Comparison of ENCODE assay signal across 8 mouse cellular contexts in genomic region chr14:33922771-33923167, GRCm38 (mm10). TPM values are rescaled to one million over a fixed set of nuclear protein-coding genes. Genes with fewer than 3 reads are reported as not detected.
DNase-seq lines count a peak whose midpoint lies in the region; ATAC-seq lines count a peak whose summit lies in the region.
"Had no signal": no experiment of that assay in that cellular context is flagged by ENCODE, and none has a peak within 500 bp of the region (broad histone marks: within the 10 kb centered on the region; RNA-seq: fewer than 3 reads in every experiment).

No protein-coding gene starts in this region.

- peak overlapping the region; percentile 53 for H3K4me3 ChIP-seq in lung, embryonic 15.5 days
- peak overlapping the region; percentile 59 for H3K4me3 ChIP-seq in forebrain, embryonic 16.5 days (replicated peaks; ENCODE audit: low read length)
- peak overlapping the region; percentile 59 for H3K4me3 ChIP-seq in limb, embryonic 13.5 days
- H3K4me3 ChIP-seq in stomach, embryonic 14.5 days (ENCODE audit: low read depth, low read length): peak overlapping the region; percentile 62

- peaks cover 16% of the 10 kb centered on the region; the same call in 1 of the 2 replicates for H3K4me1 ChIP-seq in lung, embryonic 15.5 days
- H3K4me1 ChIP-seq in forebrain, embryonic 16.5 days (replicated peaks; ENCODE audit: control insufficient read depth, insufficient read depth, low read length): peaks cover 20% of the 10 kb centered on the region
- H3K4me1 ChIP-seq in limb, embryonic 13.5 days: peaks cover 76% of the 10 kb centered on the region
- no peaks in the 10 kb centered on the region; the same call in 1 of the 2 replicates for H3K4me1 ChIP-seq in stomach, embryonic 14.5 days (ENCODE audit: control insufficient read depth, insufficient read depth, low read length)

- H3K27me3 ChIP-seq in lung, embryonic 15.5 days: peaks cover 77% of the 10 kb centered on the region
- H3K27me3 ChIP-seq in forebrain, embryonic 16.5 days (replicated peaks; ENCODE audit: control insufficient read depth, insufficient read depth, low read length): peaks cover 27% of the 10 kb centered on the region
- H3K27me3 ChIP-seq in limb, embryonic 13.5 days: peaks cover 39% of the 10 kb centered on the region
- peaks cover 16% of the 10 kb centered on the region; the same call in 1 of the 2 replicates for H3K27me3 ChIP-seq in stomach, embryonic 14.5 days (ENCODE audit: control insufficient read depth, insufficient read depth, low read length)

- H3K36me3 ChIP-seq in lung, embryonic 15.5 days: no peaks in the 10 kb centered on the region
- H3K36me3 ChIP-seq in forebrain, embryonic 16.5 days (ENCODE audit: control insufficient read depth, insufficient read depth): no peaks in the 10 kb centered on the region
- H3K36me3 ChIP-seq in limb, embryonic 13.5 days: no peaks in the 10 kb centered on the region
- no peaks in the 10 kb centered on the region for H3K36me3 ChIP-seq in stomach, embryonic 14.5 days (ENCODE audit: control insufficient read depth, insufficient read depth, low read length)

- H3K27ac ChIP-seq in lung, embryonic 15.5 days: no peak overlapping the region
- no peak overlapping the region for H3K27ac ChIP-seq in forebrain, embryonic 16.5 days (ENCODE audit: low read length)
- peak overlapping the region; percentile 83; the same call in 1 of the 2 replicates for H3K27ac ChIP-seq in limb, embryonic 13.5 days
- no peak overlapping the region for H3K27ac ChIP-seq in stomach, embryonic 14.5 days (ENCODE audit: low read length)

- no peak for ATAC-seq in lung, embryonic 15.5 days (ENCODE audit: borderline replicate concordance, extremely low read depth, low FRiP score, low TSS enrichment)
- ATAC-seq in forebrain, embryonic 16.5 days: no peak
- no peak for ATAC-seq in limb, embryonic 13.5 days (ENCODE audit: low FRiP score, low read depth)
- no peak for ATAC-seq in stomach, embryonic 14.5 days (ENCODE audit: insufficient number of reproducible peaks, insufficient read depth, low FRiP score, low read depth)

- peak overlapping the region; percentile 98 for H3K4me2 ChIP-seq in lung, embryonic 15.5 days
- H3K4me2 ChIP-seq in forebrain, embryonic 16.5 days (ENCODE audit: low read length): peak overlapping the region; percentile 86
- peak overlapping the region; percentile 89 for H3K4me2 ChIP-seq in limb, embryonic 13.5 days (replicated peaks)
- peak overlapping the region; percentile 97 for H3K4me2 ChIP-seq in stomach, embryonic 14.5 days (replicated peaks; ENCODE audit: low read depth, low read length)

- H3K9me3 ChIP-seq in lung, embryonic 15.5 days: no peaks in the 10 kb centered on the region
- no peaks in the 10 kb centered on the region for H3K9me3 ChIP-seq in forebrain, embryonic 16.5 days (ENCODE audit: control insufficient read depth, low read length)
- no peaks in the 10 kb centered on the region for H3K9me3 ChIP-seq in limb, embryonic 13.5 days
- no peaks in the 10 kb centered on the region for H3K9me3 ChIP-seq in stomach, embryonic 14.5 days (ENCODE audit: control insufficient read depth, low read depth, low read length)

- H3K9ac ChIP-seq in lung, embryonic 15.5 days: no peak overlapping the region
- H3K9ac ChIP-seq in forebrain, embryonic 16.5 days (replicated peaks; ENCODE audit: low read depth, low read length): peak overlapping the region; percentile 59; the same call in 1 of the 2 replicates
- peak overlapping the region; percentile 84 for H3K9ac ChIP-seq in limb, embryonic 13.5 days
- H3K9ac ChIP-seq in stomach, embryonic 14.5 days (replicated peaks; ENCODE audit: low read depth, low read length): no peak overlapping the region

- WGBS in lung, embryonic 15.5 days: 18% methylated on average over 8 of the region's 8 CpGs
- WGBS in forebrain, embryonic 16.5 days: 13% methylated on average over 8 of the region's 8 CpGs
- 11% methylated on average over 8 of the region's 8 CpGs for WGBS in limb, embryonic 13.5 days
- WGBS in stomach, embryonic 14.5 days: 14% methylated on average over 8 of the region's 8 CpGs

- DNase-seq in lung, postnatal 25 days (ENCODE audit: low spot score): no peak
- no peak for DNase-seq in right cerebral cortex, postnatal 36 days (ENCODE audit: low spot score in 2 of 2)
- DNase-seq in retina, embryonic 14.5 days (ENCODE audit: low spot score): no peak
- DNase-seq: cerebellum, adult 9-11 months had no signal

RNA-seq across cellular contexts. Expression of gene Gdf10, which starts 0.6 kb away (rescaled TPM):
- 6.2 and 7.6 TPM in 2 replicates for polyA plus RNA-seq in lung, embryonic 15.5 days (2015; fragmentation: Nextera tagmentation; extraction: Ambion mirVana)
- 3.0 and 5.1 TPM in 2 replicates for polyA plus RNA-seq in forebrain, embryonic 16.5 days (2015; fragmentation: Nextera tagmentation; extraction: Ambion mirVana)
- 48.6 and 52.2 TPM in 2 replicates for polyA plus RNA-seq in limb, embryonic 13.5 days (2015; fragmentation: Nextera tagmentation; extraction: Ambion mirVana)
- 5.8 and 6.7 TPM in 2 replicates for polyA plus RNA-seq in stomach, embryonic 14.5 days (2014; fragmentation: Nextera tagmentation; extraction: Ambion mirVana)

RNA-seq across cellular contexts. Expression of gene Gdf2, which starts 18.1 kb away (rescaled TPM):
- polyA plus RNA-seq in lung, embryonic 15.5 days (2015; fragmentation: Nextera tagmentation; extraction: Ambion mirVana): 0.05 TPM in 1 of 2 replicates, not detected in the other
- polyA plus RNA-seq in forebrain, embryonic 16.5 days (2015; fragmentation: Nextera tagmentation; extraction: Ambion mirVana): not detected in 2 replicates
- polyA plus RNA-seq in limb, embryonic 13.5 days (2015; fragmentation: Nextera tagmentation; extraction: Ambion mirVana): not detected in 2 replicates
- polyA plus RNA-seq in stomach, embryonic 14.5 days (2014; fragmentation: Nextera tagmentation; extraction: Ambion mirVana): not detected in 2 replicates

RNA-seq across cellular contexts. Expression of gene Rbp3, which starts 31.0 kb away (rescaled TPM):
- 0.02 TPM in 1 of 2 replicates, not detected in the other for polyA plus RNA-seq in lung, embryonic 15.5 days (2015; fragmentation: Nextera tagmentation; extraction: Ambion mirVana)
- polyA plus RNA-seq in forebrain, embryonic 16.5 days (2015; fragmentation: Nextera tagmentation; extraction: Ambion mirVana): not detected in 2 replicates
- polyA plus RNA-seq in limb, embryonic 13.5 days (2015; fragmentation: Nextera tagmentation; extraction: Ambion mirVana): not detected in 2 replicates
- polyA plus RNA-seq in stomach, embryonic 14.5 days (2014; fragmentation: Nextera tagmentation; extraction: Ambion mirVana): not detected in 2 replicates

RNA-seq across cellular contexts. Expression of gene Zfp488, which starts 55.8 kb away (rescaled TPM):
- not detected in 2 replicates for polyA plus RNA-seq in lung, embryonic 15.5 days (2015; fragmentation: Nextera tagmentation; extraction: Ambion mirVana)
- 0.15 and 0.20 TPM in 2 replicates for polyA plus RNA-seq in forebrain, embryonic 16.5 days (2015; fragmentation: Nextera tagmentation; extraction: Ambion mirVana)
- polyA plus RNA-seq in limb, embryonic 13.5 days (2015; fragmentation: Nextera tagmentation; extraction: Ambion mirVana): 0.38 and 0.46 TPM in 2 replicates
- polyA plus RNA-seq in stomach, embryonic 14.5 days (2014; fragmentation: Nextera tagmentation; extraction: Ambion mirVana): 0.31 and 0.45 TPM in 2 replicates

Comparison
In these comparisons a context has a peak if more than half of its experiments do, and no peak if none do; other contexts are left out.
1. H3K9ac ChIP-seq: peak in forebrain, embryonic 16.5 days (single experiment) and limb, embryonic 13.5 days (single experiment); none in lung, embryonic 15.5 days (single experiment) and stomach, embryonic 14.5 days (single experiment).
2. Peak in every context shown above with its lines, with median percentiles within 50 percentile points of each other: H3K4me2 ChIP-seq and H3K4me3 ChIP-seq.